7 mouse cellular contexts compared by ENCODE assay signal in genomic region chr10:105509146-105509895, GRCm38 (mm10).
DNase-seq lines count a peak whose midpoint lies in the region; ATAC-seq lines count a peak whose summit lies in the region.

No protein-coding gene starts in this region.

- H3K36me3 ChIP-seq in embryonic facial prominence, embryonic 12.5 days: peaks cover 11% of the 10 kb centered on the region
- no peaks in the 10 kb centered on the region for H3K36me3 ChIP-seq in hindbrain, embryonic 16.5 days (ENCODE audit: control insufficient read depth, insufficient read depth, low read length)
- H3K36me3 ChIP-seq in neural tube, embryonic 15.5 days: no peaks in the 10 kb centered on the region

- no peaks in the 10 kb centered on the region for H3K9me3 ChIP-seq in embryonic facial prominence, embryonic 12.5 days
- no peaks in the 10 kb centered on the region for H3K9me3 ChIP-seq in hindbrain, embryonic 16.5 days (ENCODE audit: control insufficient read depth, low read length)
- H3K9me3 ChIP-seq in neural tube, embryonic 15.5 days (replicated peaks): no peaks in the 10 kb centered on the region

- 0 out of 2 replicates have a peak overlapping the region, but pooled peaks have one; percentile 11 for H3K27ac ChIP-seq in embryonic facial prominence, embryonic 12.5 days
- H3K27ac ChIP-seq in hindbrain, embryonic 16.5 days (ENCODE audit: low read depth, low read length): no peak overlapping the region
- H3K27ac ChIP-seq in neural tube, embryonic 15.5 days (replicated peaks): no peak overlapping the region

- H3K27me3 ChIP-seq in embryonic facial prominence, embryonic 12.5 days: no peaks in the 10 kb centered on the region
- H3K27me3 ChIP-seq in hindbrain, embryonic 16.5 days (replicated peaks; ENCODE audit: control insufficient read depth, insufficient read depth, low read length): no peaks in the 10 kb centered on the region
- H3K27me3 ChIP-seq in neural tube, embryonic 15.5 days (replicated peaks): no peaks in the 10 kb centered on the region

- 0 out of 2 replicates have a peak overlapping the region, but pooled peaks have one; percentile 2 for H3K4me3 ChIP-seq in embryonic facial prominence, embryonic 12.5 days
- H3K4me3 ChIP-seq in hindbrain, embryonic 16.5 days (ENCODE audit: low read length): no peak overlapping the region
- no peak overlapping the region for H3K4me3 ChIP-seq in neural tube, embryonic 15.5 days (replicated peaks)

- DNase-seq in retina, postnatal 1 day: peak; percentile 55
- no peak for DNase-seq in retina, embryonic 14.5 days (ENCODE audit: low spot score)
- DNase-seq in adrenal gland, postnatal 10 days: no peak
- no peak for DNase-seq in ovary, postnatal 14 days (ENCODE audit: low spot score)

- WGBS in embryonic facial prominence, embryonic 12.5 days: 58% methylated on average over 10 of the region's 12 CpGs
- 31% methylated on average over 11 of the region's 12 CpGs for WGBS in hindbrain, embryonic 16.5 days
- WGBS in neural tube, embryonic 15.5 days: 33% methylated on average over 10 of the region's 12 CpGs

- peaks cover 14% of the 10 kb centered on the region for H3K4me1 ChIP-seq in embryonic facial prominence, embryonic 12.5 days
- peaks cover 2% of the 10 kb centered on the region; the same call in 1 of the 2 replicates for H3K4me1 ChIP-seq in hindbrain, embryonic 16.5 days (ENCODE audit: control insufficient read depth, insufficient read depth, low read depth, low read length)
- peaks cover 15% of the 10 kb centered on the region for H3K4me1 ChIP-seq in neural tube, embryonic 15.5 days

- no peak overlapping the region for H3K9ac ChIP-seq in embryonic facial prominence, embryonic 12.5 days
- no peak overlapping the region for H3K9ac ChIP-seq in hindbrain, embryonic 16.5 days (ENCODE audit: low read depth, low read length)
- no peak overlapping the region for H3K9ac ChIP-seq in neural tube, embryonic 15.5 days (replicated peaks)

- peak overlapping the region; percentile 25 for H3K4me2 ChIP-seq in embryonic facial prominence, embryonic 12.5 days (replicated peaks)
- H3K4me2 ChIP-seq in hindbrain, embryonic 16.5 days (ENCODE audit: low read length): peak overlapping the region; percentile 21
- peak overlapping the region; percentile 30 for H3K4me2 ChIP-seq in neural tube, embryonic 15.5 days

- ATAC-seq in embryonic facial prominence, embryonic 12.5 days (ENCODE audit: insufficient number of reproducible peaks, insufficient read depth, low FRiP score, low TSS enrichment): no peak
- peak; percentile 80 for ATAC-seq in hindbrain, embryonic 16.5 days
- no peak; the same call in 1 of the 2 replicates for ATAC-seq in neural tube, embryonic 15.5 days (ENCODE audit: low FRiP score)
